Mouse (Mus musculus) C2C12 (cell line): ENCODE results near the gene Zfp800. TPM values are rescaled to one million over a fixed set of nuclear protein-coding genes. Genes with fewer than 3 reads are reported as not detected.

Source experiments
- H3K27me3 ChIP-seq: one replicate; pipeline ENCODE4 v1.6.1; 2011; ENCODE audit not compliant: control insufficient read depth, insufficient read depth, insufficient read length
- H3K36me3 ChIP-seq: one replicate; pipeline ENCODE4 v1.6.1; 2011; ENCODE audit not compliant: control insufficient read depth, insufficient read depth
- H3K4me3 ChIP-seq: one replicate; pipeline ENCODE4 v1.5.1; 2011; ENCODE audit warnings: mild to moderate bottlenecking, control low read depth; ENCODE audit not compliant: poor library complexity, insufficient read depth, severe bottlenecking
- H3K79me2 ChIP-seq: one replicate; pipeline ENCODE4 v1.6.1; 2011; ENCODE audit not compliant: control insufficient read depth, insufficient read depth
- H3K79me3 ChIP-seq: one replicate; pipeline ENCODE4 v1.6.1; 2011; ENCODE audit warnings: low read depth, control low read depth
- H3ac ChIP-seq: one replicate; pipeline ENCODE3; 2011; ENCODE audit warnings: low read depth; ENCODE audit not compliant: control insufficient read depth, insufficient read length
- CEBPB ChIP-seq: IDR thresholded peaks from one replicate; pipeline ENCODE4 v1.6.1; 2011; ENCODE audit warnings: low read depth, mild to moderate bottlenecking, control low read depth, moderate library complexity
- CTCF ChIP-seq: IDR thresholded peaks from one replicate; pipeline ENCODE4 v1.5.1; 2011; ENCODE audit not compliant: control insufficient read depth, insufficient read depth, insufficient read length
- FOSL1 ChIP-seq: IDR thresholded peaks from one replicate; pipeline ENCODE4 v1.8.0; 2011; ENCODE audit warnings: mild to moderate bottlenecking, low read length; ENCODE audit not compliant: poor library complexity, insufficient read depth, severe bottlenecking
- MAX ChIP-seq: IDR thresholded peaks from one replicate; pipeline ENCODE4 v1.6.1; 2011; ENCODE audit warnings: mild to moderate bottlenecking, control low read depth
- MYOD1 ChIP-seq: IDR thresholded peaks from one replicate; pipeline ENCODE4 v1.6.1; 2011; ENCODE audit warnings: low read depth; ENCODE audit not compliant: control insufficient read depth, insufficient read length
- MYOG ChIP-seq: IDR thresholded peaks from one replicate; pipeline ENCODE4 v1.6.1; 2011; ENCODE audit not compliant: control insufficient read depth, insufficient read length; ENCODE audit errors: extremely low read depth
- USF1 ChIP-seq: IDR thresholded peaks from one replicate; pipeline ENCODE4 v1.6.1; 2011; ENCODE audit warnings: low read depth, mild to moderate bottlenecking, control low read depth, moderate library complexity
- polyA plus RNA-seq: library from polyadenylated mRNA; unstranded; fragments of >200 nt; fragmentation: generic; extraction: Trizol; gene quantifications from one replicate; pipeline ENCODE4 v1.2.1, GENCODE M21; 2012; ENCODE audit warnings: missing spikeins

The Zfp800 gene
- polyA plus RNA-seq, 1 experiment, result 2.5 TPM

DNA sequence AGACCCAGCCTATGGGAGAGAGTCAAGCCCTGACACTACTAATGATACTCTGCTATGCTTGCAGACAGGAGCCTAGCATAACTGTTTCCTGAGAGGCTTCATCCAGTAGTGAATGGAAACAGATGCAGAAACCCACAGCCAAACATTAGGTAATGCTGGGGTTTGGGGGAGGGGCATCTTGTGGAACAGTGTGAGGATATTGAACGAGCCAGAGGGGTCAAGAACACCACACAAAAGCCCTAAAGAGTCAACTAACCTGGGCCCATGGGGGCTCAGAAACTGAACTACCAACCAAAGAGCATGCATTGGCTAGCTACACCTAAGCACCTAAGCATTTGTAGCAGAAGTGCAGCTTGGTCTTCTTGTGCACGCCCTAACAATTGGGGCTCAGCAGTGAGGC, 13.4 kb upstream of the Zfp800 start:
- Histone ChIP-seq H3K27me3 (no peaks in the 10 kb centered on the region), H3K4me3 (no peak overlapping the region), H3ac (no peak overlapping the region), H3K79me2 (no peaks in the 10 kb centered on the region), H3K79me3 (no peaks in the 10 kb centered on the region), H3K36me3 (no peaks in the 10 kb centered on the region)
- TF ChIP-seq CEBPB (no peak), MYOD1 (no peak), CTCF (no peak), USF1 (no peak), MYOG (no peak), MAX (no peak), FOSL1 (no peak)

DNA sequence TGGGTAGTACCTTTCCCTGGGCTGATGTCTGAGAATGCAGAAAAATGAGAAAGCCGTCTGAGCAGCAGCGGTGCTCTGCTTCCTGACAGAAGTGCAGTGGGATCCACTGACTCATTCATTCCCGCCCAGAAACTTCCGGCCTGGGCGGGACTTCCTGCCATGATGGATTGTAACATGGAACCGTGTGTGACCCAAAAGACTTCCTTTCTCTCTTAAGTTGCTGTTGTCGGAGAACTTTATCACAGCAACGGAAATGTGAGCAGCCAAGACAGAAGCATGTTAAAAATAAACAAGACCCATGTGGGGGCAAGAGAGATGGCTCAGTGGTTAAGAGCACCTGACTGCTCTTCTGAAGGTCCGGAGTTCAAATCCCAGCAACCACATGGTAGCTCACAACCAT, 12.2 kb upstream of the Zfp800 start:
- no peaks in the 10 kb centered on the region for H3K27me3 ChIP-seq

DNA sequence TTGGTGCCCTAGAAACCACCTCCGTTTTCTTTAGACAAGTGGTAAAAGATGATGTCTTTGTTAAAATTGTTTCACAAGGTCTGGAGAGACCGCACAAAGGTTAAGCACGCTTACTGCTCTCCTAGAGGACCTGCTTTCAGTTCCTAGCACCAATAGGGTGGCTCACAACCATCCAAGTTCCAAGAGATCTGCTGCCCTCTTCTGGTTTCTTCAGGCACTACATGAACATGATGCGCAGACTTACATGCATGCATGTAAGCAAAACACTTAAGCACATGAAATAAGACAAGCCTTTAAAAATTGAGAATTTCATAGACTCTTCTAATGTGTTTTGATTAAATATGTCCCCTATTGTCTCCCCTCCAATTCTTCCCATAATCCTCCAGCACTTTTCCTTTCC, 2.0 kb upstream of the Zfp800 start:
- no peak overlapping the region for H3ac ChIP-seq
- no peaks in the 10 kb centered on the region for H3K79me3 ChIP-seq
- TF ChIP-seq FOSL1 (no peak), CTCF (no peak), USF1 (no peak), MYOD1 (no peak)
- no peaks in the 10 kb centered on the region for H3K36me3 ChIP-seq
- no peak overlapping the region for H3K4me3 ChIP-seq
- H3K27me3 ChIP-seq, result peaks cover 9% of the 10 kb centered on the region
- H3K79me2 ChIP-seq, result no peaks in the 10 kb centered on the region

More for the DNA sequence above, 12.2 kb upstream of the Zfp800 start:
- TF ChIP-seq USF1, result no peak
- TF ChIP-seq CTCF, result no peak
- no peak for TF ChIP-seq MAX
- TF ChIP-seq MYOD1, result no peak
- no peak for TF ChIP-seq CEBPB
- TF ChIP-seq FOSL1, result no peak
- TF ChIP-seq MYOG, result no peak
- no peaks in the 10 kb centered on the region for H3K79me2 ChIP-seq
- H3K36me3 ChIP-seq, result no peaks in the 10 kb centered on the region
- no peak overlapping the region for H3K4me3 ChIP-seq
- no peaks in the 10 kb centered on the region for H3K79me3 ChIP-seq
- H3ac ChIP-seq, result no peak overlapping the region

DNA sequence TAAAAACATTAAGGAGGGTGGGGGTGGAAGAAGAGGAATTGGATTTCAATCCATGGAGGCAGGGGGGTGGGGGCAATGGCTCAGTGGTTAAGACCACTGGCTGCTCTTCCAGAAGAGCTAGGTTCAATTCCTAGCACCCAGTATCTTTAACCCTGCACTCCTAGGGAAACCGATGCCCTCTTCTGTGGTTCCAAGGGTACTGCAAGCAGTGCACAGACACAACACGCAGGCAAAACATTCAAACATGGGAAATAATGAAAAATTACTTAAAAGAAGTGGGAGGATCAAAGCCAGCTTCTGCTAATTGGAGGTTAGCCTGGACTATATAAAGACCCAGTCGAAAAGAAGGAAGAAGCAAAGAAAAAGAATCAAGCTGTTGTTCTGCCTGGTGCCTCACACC, 921 bp upstream of the Zfp800 start:
- peaks cover 9% of the 10 kb centered on the region for H3K27me3 ChIP-seq
- no peak overlapping the region for H3K4me3 ChIP-seq
- H3K79me2 ChIP-seq, result no peaks in the 10 kb centered on the region
- TF ChIP-seq MAX, result no peak
- no peak for TF ChIP-seq USF1
- no peak for TF ChIP-seq CEBPB
- TF ChIP-seq FOSL1, result no peak
- TF ChIP-seq MYOG, result no peak
- TF ChIP-seq CTCF, result no peak
- TF ChIP-seq MYOD1, result no peak
- no peak overlapping the region for H3ac ChIP-seq
- no peaks in the 10 kb centered on the region for H3K79me3 ChIP-seq
- H3K36me3 ChIP-seq, result no peaks in the 10 kb centered on the region

DNA sequence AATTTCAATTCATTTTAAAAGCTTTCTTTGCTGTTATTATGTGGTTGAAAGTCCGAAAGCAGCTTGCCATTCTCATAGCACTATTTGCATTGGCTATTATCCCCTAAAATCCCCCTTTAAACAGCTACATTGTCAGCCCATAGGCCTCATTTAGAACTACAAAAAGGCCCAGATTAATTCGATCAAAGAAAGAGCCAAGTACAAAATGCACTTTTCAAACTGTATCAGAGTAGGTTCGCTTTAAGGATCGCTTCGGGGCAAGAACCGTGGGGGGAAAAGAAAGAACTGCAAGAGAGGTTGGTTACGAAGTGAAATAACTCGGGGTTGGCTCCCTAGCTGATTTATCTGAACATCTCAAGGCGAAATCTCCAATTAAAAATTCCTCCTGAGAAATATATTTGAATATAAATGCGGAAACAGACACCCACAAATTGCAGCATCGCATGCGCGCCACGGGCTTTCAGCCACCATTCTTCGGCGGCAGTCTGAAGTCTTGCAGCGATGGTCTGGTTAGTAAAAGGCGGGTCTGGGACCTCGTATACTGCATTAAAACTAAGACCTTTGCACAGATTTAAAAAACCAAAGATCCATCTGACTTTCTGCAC, 850 bp downstream of the Zfp800 start:
- no peaks in the 10 kb centered on the region for H3K36me3 ChIP-seq
- no peaks in the 10 kb centered on the region for H3K79me3 ChIP-seq
- no peak overlapping the region for H3K4me3 ChIP-seq
- no peak overlapping the region for H3ac ChIP-seq
- H3K79me2 ChIP-seq, result no peaks in the 10 kb centered on the region
- H3K27me3 ChIP-seq, result peaks cover 16% of the 10 kb centered on the region
- no peak for TF ChIP-seq CEBPB
- TF ChIP-seq MAX, result no peak
- no peak for TF ChIP-seq MYOG

DNA sequence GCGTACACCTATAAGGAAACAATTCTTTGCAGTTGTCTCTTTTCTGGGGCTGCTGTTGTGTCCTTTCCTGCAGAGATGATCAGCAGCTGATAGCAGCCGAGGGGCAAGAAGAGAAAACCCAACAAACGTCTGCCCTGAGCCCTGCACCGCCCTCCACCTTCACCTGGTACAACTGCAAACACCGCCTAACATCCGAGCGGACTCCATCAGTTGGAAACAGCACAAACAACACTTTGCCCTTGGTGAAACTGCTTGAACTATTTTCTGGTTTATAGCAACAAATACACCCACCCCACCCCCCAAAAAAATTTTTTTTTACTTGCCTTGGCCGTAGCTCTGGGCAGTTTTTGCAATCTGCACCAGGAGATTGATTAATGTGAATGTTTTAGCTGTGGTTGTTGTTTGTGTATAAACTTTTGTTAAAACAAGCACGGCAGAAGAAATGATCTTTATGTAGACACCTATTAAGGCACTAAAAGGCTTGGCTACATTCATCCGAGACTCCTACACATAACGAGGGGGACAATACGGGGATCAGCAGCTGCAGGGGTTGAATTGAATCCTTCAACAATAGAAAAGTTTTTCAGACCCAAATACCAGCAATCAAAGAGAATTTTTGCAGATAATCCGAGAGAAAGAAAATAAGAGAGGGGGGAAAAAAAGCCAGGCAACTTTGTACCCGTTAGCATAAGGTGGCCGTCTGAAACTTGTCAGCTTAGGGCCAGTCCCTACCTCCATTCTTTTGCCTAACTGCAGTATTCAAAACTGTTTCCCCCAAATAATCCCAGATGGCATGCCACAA, 1.6 kb downstream of the Zfp800 start:
- Histone ChIP-seq H3K79me2 (no peaks in the 10 kb centered on the region), H3ac (no peak overlapping the region), H3K27me3 (peaks cover 18% of the 10 kb centered on the region), H3K36me3 (no peaks in the 10 kb centered on the region), H3K4me3 (no peak overlapping the region), H3K79me3 (no peaks in the 10 kb centered on the region)
- TF ChIP-seq CEBPB (no peak), FOSL1 (no peak), CTCF (no peak), USF1 (no peak), MYOD1 (no peak), MYOG (no peak), MAX (no peak)
